Comparison of ENCODE assay signal across 20 mouse cellular contexts in the genomic region with DNA sequence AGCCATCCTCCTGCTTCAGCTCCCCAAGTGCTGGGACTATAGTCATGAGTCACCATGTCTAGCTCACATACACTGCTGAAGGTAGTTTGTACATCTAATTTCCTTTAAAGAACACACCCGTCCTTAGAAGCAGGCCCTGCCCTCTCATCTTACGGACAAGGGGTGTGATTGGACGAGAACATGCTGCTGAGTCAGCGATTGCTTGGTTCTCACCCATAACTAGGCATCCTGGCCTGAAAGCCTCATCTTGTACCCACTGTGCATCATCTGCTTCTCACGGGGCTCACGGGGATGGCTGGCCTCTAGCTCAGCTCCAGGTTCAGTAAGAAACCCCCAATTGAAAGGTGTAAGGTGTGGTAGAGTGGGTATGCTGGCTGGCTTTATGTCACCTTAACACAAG.
"Had no signal": no experiment of that assay in that cellular context is flagged by ENCODE, and none has a peak within 500 bp of the region (broad histone marks: within the 10 kb centered on the region; RNA-seq: fewer than 3 reads in every experiment).

No protein-coding gene starts in this region.

- H3K4me1 ChIP-seq: liver, embryonic 15.5 days; lung, embryonic 15.5 days had no signal

- H3K9ac ChIP-seq: liver, embryonic 15.5 days; liver, postnatal 0 days; lung, embryonic 15.5 days; midbrain, embryonic 12.5 days; neural tube, embryonic 13.5 days; neural tube, embryonic 15.5 days had no signal

- H3K9me3 ChIP-seq: liver, embryonic 15.5 days; lung, embryonic 15.5 days; midbrain, embryonic 10.5 days; midbrain, embryonic 12.5 days; neural tube, embryonic 13.5 days; neural tube, embryonic 15.5 days had no signal

- H3K36me3 ChIP-seq: liver, embryonic 15.5 days; lung, embryonic 15.5 days; midbrain, embryonic 10.5 days; midbrain, embryonic 12.5 days; neural tube, embryonic 13.5 days; neural tube, embryonic 15.5 days had no signal

- H3K27me3 ChIP-seq: lung, embryonic 15.5 days; midbrain, embryonic 12.5 days; neural tube, embryonic 15.5 days had no signal

- H3K4me2 ChIP-seq: liver, embryonic 15.5 days; lung, embryonic 15.5 days; midbrain, embryonic 12.5 days; neural tube, embryonic 13.5 days; neural tube, embryonic 15.5 days had no signal

- H3K27ac ChIP-seq: liver, embryonic 15.5 days; lung, embryonic 15.5 days; midbrain, embryonic 10.5 days; midbrain, embryonic 12.5 days; neural tube, embryonic 13.5 days; neural tube, embryonic 15.5 days had no signal

- DNase-seq: liver, postnatal 0 days; lung, adult 2 months; lung, postnatal 4 days; midbrain, embryonic 14.5 days; retina, postnatal 1 day; right cerebral cortex, adult 18-20 months; right cerebral cortex, postnatal 25 days; right cerebral cortex, postnatal 4 days; spleen, adult 18-20 months; thymus, adult 2 months; thymus, postnatal 25 days had no signal

- H3K4me3 ChIP-seq: liver, embryonic 15.5 days; lung, embryonic 15.5 days; midbrain, embryonic 10.5 days; midbrain, embryonic 12.5 days; myocyte; neural tube, embryonic 13.5 days; neural tube, embryonic 15.5 days had no signal

- ATAC-seq: liver, postnatal 0 days; lung, postnatal 0 days; midbrain, embryonic 16.5 days had no signal
